Mouse (Mus musculus): Measurements from ENCODE around the gene Eif4b. TPM values are rescaled to one million over a fixed set of nuclear protein-coding genes. Genes with fewer than 3 reads are reported as not detected.

Gene Eif4b
- polyA plus RNA-seq (2014; fragmentation: Illumina TruSeq; extraction: RNeasy Lipid Tissue Mini Kit (QIAGEN cat#74804); ENCODE audit: low replicate concordance): 159 TPM

DNA sequence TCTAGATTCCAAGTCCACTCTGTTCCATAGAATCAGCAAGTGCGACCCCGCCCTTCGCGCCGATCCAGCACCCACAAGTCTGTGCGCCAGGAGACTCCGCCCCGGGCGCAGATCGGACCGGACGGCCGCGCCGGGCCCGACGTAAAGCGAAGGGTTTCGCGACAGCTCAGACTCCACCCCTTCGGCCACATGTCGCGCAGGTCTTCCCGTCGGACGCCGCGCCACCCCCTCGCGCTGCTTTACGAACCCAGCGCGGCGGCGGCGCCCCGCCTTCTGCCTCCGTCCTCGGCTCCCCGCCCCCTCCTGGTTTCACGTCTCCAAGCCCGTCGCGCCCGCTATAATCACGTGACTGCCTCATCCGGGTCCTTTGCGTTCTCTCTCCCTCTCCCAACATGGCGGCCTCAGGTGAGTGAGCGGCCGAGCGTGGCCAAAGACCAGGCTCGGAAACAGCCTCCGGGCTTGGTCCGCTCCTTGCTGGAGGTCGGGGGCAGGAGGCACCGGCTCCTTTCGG lies at the start of gene Eif4b:
Gene Eif4b (plus strand): TSS at position 215 of the 511 bp plus-strand sequence.

GRCm38 (mm10) chr15:102028040-102028439 lies 45.5 kb upstream of the Eif4b start, which contains the start of gene Krt18:
Krt18 (plus strand) TSS chr15:102028180.

GRCm38 (mm10) chr15:102100161-102100981 lies 26.8 kb downstream of the Eif4b start, which contains the start of gene Tns2:
Tns2 (plus strand) TSS chr15:102100413.

DNA sequence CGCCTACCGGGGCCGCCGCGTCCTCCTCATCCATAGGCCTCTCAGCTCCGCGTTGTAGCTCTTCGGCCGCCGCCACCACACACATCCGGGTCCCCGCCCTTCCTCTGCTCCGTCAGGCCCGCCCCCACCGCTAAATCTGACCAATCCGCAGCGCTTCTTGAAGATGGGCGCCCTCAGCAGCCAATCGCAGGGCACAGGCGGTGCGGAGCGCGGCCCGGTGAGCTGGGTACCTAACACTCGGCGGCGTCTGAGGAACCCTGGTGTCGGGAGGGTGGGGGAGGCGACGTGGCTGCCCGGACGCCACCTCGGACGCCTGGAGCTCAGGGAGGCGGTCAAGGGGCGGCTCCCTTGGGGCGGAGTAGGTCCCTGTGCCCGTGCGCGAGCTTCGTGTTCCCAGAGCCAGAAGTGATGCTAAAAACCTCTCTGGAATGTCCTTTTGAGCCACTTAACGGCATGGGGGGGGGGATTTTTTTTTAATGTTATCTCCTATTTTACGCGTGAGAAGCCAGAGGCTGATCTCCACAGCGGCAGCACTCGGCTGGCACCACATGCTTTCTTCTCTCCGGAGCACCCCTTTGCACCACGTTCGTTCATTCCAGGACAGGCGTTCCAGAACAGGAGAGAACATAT lies 62.7 kb downstream of the Eif4b start, which contains the start of gene Spryd3:
Gene Spryd3 (minus strand): TSS at position 106 of the 630 bp plus-strand sequence.

GRCm38 (mm10) chr15:102144274-102144711 lies 70.7 kb downstream of the Eif4b start, which contains the start of gene Igfbp6:
Igfbp6 (plus strand) TSS chr15:102144362.

Other genes starting within 250 kb of the Eif4b start
- gene Krt1, start 223.0 kb upstream of the Eif4b start, polyA plus RNA-seq (2014; fragmentation: Illumina TruSeq; extraction: RNeasy Lipid Tissue Mini Kit (QIAGEN cat#74804); ENCODE audit: low replicate concordance): not detected
- not detected for gene Krt77, start 204.1 kb upstream of the Eif4b start, polyA plus RNA-seq (2014; fragmentation: Illumina TruSeq; extraction: RNeasy Lipid Tissue Mini Kit (QIAGEN cat#74804); ENCODE audit: low replicate concordance)
- gene Krt76, start 180.9 kb upstream of the Eif4b start, polyA plus RNA-seq (2014; fragmentation: Illumina TruSeq; extraction: RNeasy Lipid Tissue Mini Kit (QIAGEN cat#74804); ENCODE audit: low replicate concordance): not detected
- gene Krt4, start 149.0 kb upstream of the Eif4b start, polyA plus RNA-seq (2014; fragmentation: Illumina TruSeq; extraction: RNeasy Lipid Tissue Mini Kit (QIAGEN cat#74804); ENCODE audit: low replicate concordance): not detected
- not detected for gene Krt79, start 133.4 kb upstream of the Eif4b start, polyA plus RNA-seq (2014; fragmentation: Illumina TruSeq; extraction: RNeasy Lipid Tissue Mini Kit (QIAGEN cat#74804); ENCODE audit: low replicate concordance)
- not detected for gene Krt78, start 119.5 kb upstream of the Eif4b start, polyA plus RNA-seq (2014; fragmentation: Illumina TruSeq; extraction: RNeasy Lipid Tissue Mini Kit (QIAGEN cat#74804); ENCODE audit: low replicate concordance)
- gene Krt8, start 69.3 kb upstream of the Eif4b start, polyA plus RNA-seq (2014; fragmentation: Illumina TruSeq; extraction: RNeasy Lipid Tissue Mini Kit (QIAGEN cat#74804); ENCODE audit: low replicate concordance): 56.2 TPM
- gene Krt18, start 45.6 kb upstream of the Eif4b start, polyA plus RNA-seq (2014; fragmentation: Illumina TruSeq; extraction: RNeasy Lipid Tissue Mini Kit (QIAGEN cat#74804); ENCODE audit: low replicate concordance): 1.4 TPM
- 6.5 TPM for gene Tns2, start 26.6 kb downstream of the Eif4b start, polyA plus RNA-seq (2014; fragmentation: Illumina TruSeq; extraction: RNeasy Lipid Tissue Mini Kit (QIAGEN cat#74804); ENCODE audit: low replicate concordance)
- gene Spryd3, start 62.5 kb downstream of the Eif4b start, polyA plus RNA-seq (2014; fragmentation: Illumina TruSeq; extraction: RNeasy Lipid Tissue Mini Kit (QIAGEN cat#74804); ENCODE audit: low replicate concordance): 0.30 TPM
- not detected for gene Igfbp6, start 70.6 kb downstream of the Eif4b start, polyA plus RNA-seq (2014; fragmentation: Illumina TruSeq; extraction: RNeasy Lipid Tissue Mini Kit (QIAGEN cat#74804); ENCODE audit: low replicate concordance)
- gene Soat2, start 76.8 kb downstream of the Eif4b start, polyA plus RNA-seq (2014; fragmentation: Illumina TruSeq; extraction: RNeasy Lipid Tissue Mini Kit (QIAGEN cat#74804); ENCODE audit: low replicate concordance): 11.7 TPM
- gene Zfp740, start 129.5 kb downstream of the Eif4b start, polyA plus RNA-seq (2014; fragmentation: Illumina TruSeq; extraction: RNeasy Lipid Tissue Mini Kit (QIAGEN cat#74804); ENCODE audit: low replicate concordance): 17.0 TPM
- 6.3 TPM for gene Csad, start 131.0 kb downstream of the Eif4b start, polyA plus RNA-seq (2014; fragmentation: Illumina TruSeq; extraction: RNeasy Lipid Tissue Mini Kit (QIAGEN cat#74804); ENCODE audit: low replicate concordance)
- not detected for gene Itgb7, start 158.2 kb downstream of the Eif4b start, polyA plus RNA-seq (2014; fragmentation: Illumina TruSeq; extraction: RNeasy Lipid Tissue Mini Kit (QIAGEN cat#74804); ENCODE audit: low replicate concordance)
- gene Rarg, start 183.7 kb downstream of the Eif4b start, polyA plus RNA-seq (2014; fragmentation: Illumina TruSeq; extraction: RNeasy Lipid Tissue Mini Kit (QIAGEN cat#74804); ENCODE audit: low replicate concordance): 0.48 TPM
- not detected for gene Gm9918, start 196.8 kb downstream of the Eif4b start, polyA plus RNA-seq (2014; fragmentation: Illumina TruSeq; extraction: RNeasy Lipid Tissue Mini Kit (QIAGEN cat#74804); ENCODE audit: low replicate concordance)
- 0.78 TPM for gene Mfsd5, start 205.7 kb downstream of the Eif4b start, polyA plus RNA-seq (2014; fragmentation: Illumina TruSeq; extraction: RNeasy Lipid Tissue Mini Kit (QIAGEN cat#74804); ENCODE audit: low replicate concordance)
- gene Espl1, start 222.5 kb downstream of the Eif4b start, polyA plus RNA-seq (2014; fragmentation: Illumina TruSeq; extraction: RNeasy Lipid Tissue Mini Kit (QIAGEN cat#74804); ENCODE audit: low replicate concordance): 0.19 TPM